Mouse (Mus musculus) spleen, adult 12 weeks (tissue): ENCODE results near the gene Zfp868.
"Not testable (repeated sequence)": the region's sequence is repeated elsewhere in the genome, so short reads cannot be mapped to it uniquely, and the experiment has no call there.

Experiments used
- DNase-seq: peaks from one replicate; pipeline ENCODE4 v3.0.0; 2022; ENCODE audit warnings: low spot score

Zfp868 gene

DNA sequence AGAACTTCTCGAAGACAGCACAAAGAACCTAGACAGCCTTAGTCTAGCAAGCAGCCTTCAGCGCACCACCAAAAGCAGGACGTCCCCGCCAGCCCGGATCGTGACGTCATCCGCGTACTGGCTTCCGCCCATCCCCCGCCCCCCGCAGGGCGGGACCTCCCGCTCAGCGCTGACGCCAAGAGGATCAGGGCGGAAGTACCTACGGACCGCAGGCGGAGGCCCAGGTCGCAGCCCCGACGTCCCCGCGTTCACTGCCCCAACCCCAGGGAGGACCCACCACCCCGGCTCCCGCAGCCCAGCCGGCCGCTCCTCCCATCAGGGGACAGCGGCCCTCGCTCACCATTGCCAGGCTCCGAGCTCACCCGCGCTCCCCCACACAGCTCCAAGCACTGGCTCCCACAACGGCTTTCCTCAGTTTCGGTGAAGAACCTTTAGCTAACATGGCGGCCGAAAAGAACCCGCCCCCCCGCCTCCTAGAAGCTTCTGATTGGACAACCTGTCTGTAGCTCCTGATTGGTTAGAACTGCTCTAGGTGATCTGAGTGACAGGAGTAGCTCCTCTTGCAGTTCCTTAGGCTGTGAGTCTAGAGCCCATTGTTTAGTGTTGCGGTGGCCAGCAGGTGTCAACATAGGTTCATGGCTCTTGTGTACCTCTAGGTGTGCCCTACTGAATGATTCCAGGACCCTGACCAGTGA is at the start of gene Zfp868:
Gene Zfp868, minus strand, starts transcription at position 454 of the 695 bp plus-strand sequence.
- DNase-seq: peak; percentile 97

DNA sequence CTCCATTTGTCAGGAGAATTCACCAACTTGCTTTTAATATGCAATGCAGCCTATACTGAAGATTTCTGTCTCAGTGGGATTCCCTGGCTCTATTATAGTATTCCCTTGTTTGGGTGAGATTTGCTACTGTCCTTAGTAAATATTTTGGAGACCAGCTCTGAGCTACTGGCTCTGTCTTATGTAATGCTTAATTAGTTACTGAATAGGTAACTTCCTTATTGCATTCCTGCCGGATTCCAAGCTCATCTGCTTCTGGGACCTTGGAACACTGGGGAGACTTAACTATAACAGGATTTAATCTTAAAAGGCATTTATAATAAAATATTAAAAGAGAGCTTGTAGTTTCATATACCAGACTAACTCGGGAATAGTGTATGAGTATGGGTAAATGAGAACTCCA is 39.7 kb upstream of the Zfp868 start:
- DNase-seq: not testable (repeated sequence)

DNA sequence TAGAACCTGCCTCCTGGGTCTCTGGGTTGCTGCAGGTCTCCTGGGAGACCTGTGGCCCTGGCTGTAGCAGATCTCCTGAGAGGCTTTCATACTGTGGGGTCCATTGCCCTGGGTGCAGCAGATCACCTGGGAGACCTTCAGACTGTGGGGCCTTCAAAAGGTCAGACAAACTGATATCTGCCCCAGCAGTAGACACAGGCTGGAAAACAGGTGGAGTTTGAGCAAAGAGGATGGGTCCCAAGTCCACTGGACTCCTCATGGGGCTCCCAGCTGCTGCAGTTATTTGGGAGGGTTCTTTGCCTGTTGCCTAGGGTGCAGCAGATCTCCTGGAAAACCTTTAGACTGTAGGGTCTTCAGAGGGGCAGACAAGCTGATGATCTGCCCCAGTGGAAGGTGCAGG is 35.9 kb upstream of the Zfp868 start:
- no peak for DNase-seq

DNA sequence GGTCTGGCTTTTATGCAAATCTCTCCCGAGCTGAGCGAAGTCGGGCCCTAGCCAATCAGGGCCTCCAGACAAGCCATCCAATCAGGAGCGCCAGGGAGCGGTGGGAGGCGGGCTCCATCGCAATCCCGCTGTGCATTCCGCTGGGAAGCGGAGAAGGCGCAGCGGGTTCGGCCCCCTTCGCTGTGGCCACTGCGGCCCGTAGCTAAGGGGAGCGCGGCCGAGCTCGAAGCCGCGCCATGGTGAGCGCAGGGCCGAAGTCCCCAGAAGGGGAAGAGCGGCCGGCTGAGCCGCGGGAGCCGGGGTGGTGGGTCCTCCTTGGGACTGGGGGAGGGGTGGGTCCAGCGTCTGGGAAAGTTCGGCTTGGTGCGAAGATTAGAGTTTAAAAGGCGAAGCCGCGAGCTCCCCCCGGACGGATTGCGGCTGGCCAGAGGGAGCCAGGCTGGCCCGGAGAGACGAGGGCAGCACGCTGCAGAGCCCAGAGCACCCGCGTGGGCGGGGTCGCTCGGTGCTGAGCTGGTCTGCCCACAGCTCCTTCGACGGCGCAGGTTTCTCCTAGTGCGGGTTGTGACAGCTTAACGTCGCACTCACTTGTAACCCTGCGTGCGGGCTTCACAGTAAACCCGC is 29.1 kb upstream of the Zfp868 start, which contains the start of gene Zfp964:
Gene Zfp964, plus strand, starts transcription at position 122 of the 624 bp plus-strand sequence.
- DNase-seq: peak; percentile 67

DNA sequence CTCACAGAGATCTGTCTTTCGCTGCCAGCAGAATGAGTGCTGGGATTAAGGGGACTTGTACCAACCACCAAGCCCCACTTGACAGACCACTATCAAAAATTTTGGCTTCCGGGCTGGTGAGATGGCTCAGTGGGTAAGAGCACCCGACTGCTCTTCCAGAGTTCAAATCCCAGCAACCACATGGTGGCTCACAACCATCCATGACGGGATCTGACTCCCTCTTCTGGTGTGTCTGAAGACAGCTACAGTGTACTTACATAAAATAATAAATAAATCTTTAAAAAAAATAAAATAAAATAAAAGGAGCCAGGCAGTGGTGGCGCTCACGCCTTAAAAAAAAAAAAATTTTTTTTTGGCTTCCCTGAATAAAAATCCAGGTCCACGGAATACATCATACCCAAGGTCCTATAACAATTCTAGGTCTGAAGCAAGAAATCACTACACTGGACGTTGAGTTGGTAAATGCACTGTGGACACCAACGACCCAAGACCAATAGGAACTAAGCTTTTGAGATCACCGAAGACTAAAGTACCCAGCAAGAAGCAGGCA is 28.5 kb upstream of the Zfp868 start:
- no peak for DNase-seq

DNA sequence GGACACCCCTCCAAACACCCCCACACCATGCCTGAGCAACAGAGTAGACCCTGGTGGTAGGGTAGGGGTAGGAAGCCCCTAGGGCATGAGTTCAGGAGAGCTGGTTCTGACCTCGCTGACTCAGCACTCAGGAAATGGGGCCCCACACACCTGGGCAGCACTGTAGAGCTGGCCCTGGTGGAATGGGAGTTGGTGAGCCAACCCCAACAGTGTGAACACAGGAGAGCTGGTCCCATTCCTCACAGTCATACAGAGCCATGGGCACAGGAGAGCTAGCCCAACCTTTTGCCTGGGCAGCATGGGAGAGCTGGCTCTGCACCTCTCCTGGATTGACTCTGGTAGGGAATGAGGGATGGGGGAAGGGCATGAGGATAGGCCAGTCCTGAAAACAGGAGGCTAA is 7.3 kb downstream of the Zfp868 start:
- DNase-seq: no peak

DNA sequence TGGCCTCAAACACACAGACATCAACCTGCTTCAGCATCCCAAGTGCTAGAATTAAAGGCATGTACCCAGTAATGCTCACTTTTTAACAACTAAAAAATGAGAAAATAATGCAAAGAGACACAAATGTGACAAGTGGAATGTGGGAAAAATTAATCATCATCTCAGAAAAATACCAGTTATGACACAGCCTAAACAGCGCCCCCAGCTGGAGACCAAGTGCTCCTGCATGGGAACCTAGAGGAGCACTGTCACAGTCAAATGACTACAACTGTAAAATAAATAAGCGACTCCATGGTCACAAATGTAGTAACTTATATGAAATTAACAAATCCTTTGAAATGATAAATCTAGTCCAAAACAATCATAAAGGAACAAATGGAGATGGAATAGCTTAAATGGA is 10.7 kb downstream of the Zfp868 start:
- DNase-seq: no peak

DNA sequence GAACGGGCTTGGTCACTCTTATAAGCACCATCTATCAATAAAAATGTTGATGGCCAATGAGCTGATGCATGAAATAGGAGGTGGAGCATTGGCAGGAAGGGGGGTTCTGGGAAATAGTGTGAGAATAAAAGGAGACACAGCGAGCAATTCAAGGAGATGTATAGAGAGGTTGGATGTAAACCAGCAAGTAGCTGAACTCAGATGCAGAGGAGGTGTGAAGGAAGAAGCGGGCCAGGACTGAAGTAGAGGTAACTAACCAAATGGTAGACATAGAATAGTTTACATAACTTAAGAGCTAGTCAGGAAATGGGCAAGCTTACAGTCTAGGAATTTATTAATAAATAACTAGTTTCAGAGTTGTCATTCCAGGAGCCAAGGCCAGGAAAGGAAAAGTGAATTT is 27.8 kb downstream of the Zfp868 start:
- not testable (repeated sequence) for DNase-seq

DNA sequence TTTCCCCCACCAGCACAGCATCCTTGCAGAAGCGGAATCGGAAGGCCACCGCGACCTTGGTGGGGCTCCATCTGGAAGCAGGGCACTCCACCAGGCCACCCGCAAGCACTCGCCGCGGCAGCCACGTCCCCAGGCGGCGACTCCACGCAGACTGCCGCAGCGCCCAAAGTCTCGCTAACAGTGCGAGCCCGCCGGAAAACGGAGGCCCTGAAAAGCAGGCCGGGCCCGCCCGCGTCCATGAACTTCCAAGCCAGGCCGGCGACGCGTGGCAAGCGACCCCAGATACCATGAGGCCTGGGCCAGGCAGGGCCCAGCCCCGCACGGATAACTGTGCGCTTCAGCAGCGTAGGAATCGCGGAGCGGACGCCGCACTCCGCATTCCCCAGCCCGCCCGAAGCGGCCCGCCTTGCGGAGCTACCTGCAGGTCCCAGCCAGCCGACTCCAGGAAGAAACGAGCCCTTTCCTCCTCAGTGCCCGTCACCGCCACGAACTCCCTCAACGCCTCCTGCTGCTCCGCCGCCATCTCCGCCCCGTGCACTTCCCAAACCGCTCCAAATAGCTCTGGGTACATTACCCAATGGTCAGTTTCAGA is 40.6 kb downstream of the Zfp868 start:
- no peak for DNase-seq

DNA sequence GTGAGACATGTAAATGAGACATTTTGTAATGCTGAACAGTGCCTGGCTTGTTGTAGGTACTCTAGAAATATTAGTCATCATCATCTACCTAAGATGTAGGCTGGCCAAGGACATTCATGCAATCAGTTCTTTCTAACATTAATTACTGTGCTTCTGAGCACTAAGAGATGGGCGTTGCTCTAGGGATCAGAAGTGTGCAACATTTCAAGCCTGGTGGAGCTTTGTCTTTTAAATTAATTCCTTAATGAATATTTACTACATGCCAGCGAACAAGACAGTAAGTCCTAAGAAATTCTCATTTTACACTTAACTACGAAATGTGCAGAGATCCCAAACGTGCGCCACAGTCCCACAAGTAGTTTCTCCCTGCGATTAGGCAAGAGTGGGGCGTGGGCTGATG is 41.1 kb downstream of the Zfp868 start:
- DNase-seq: not testable (repeated sequence)
